Mouse (Mus musculus): ENCODE results near the gene Fam213a. TPM values are rescaled to one million over a fixed set of nuclear protein-coding genes. Genes with fewer than 3 reads are reported as not detected.

Fam213a gene
- polyA plus RNA-seq, 1 experiment from 2014 or later, result 33.2 TPM

Other genes starting within 250 kb of the Fam213a start
- 1.5 and 1.8 TPM in 2 replicates for gene Sh2d4b, start 120.5 kb downstream of the Fam213a start, polyA plus RNA-seq (2014; fragmentation: Nextera tagmentation; extraction: Ambion mirVana)
- 101 and 105 TPM in 2 replicates for gene Tspan14, start 47.0 kb downstream of the Fam213a start, polyA plus RNA-seq (2014; fragmentation: Nextera tagmentation; extraction: Ambion mirVana)
- 0.58 and 0.74 TPM in 2 replicates for gene Dydc2, start 55.4 kb upstream of the Fam213a start, polyA plus RNA-seq (2014; fragmentation: Nextera tagmentation; extraction: Ambion mirVana)
- gene Dydc1, start 59.1 kb upstream of the Fam213a start, polyA plus RNA-seq (2014; fragmentation: Nextera tagmentation; extraction: Ambion mirVana), result 0.18 TPM in 1 of 2 replicates, not detected in the other
- gene Mat1a, start 91.2 kb upstream of the Fam213a start, polyA plus RNA-seq (2014; fragmentation: Nextera tagmentation; extraction: Ambion mirVana), result not detected in 2 replicates
- not detected in 2 replicates for gene Sftpa1, start 118.0 kb upstream of the Fam213a start, polyA plus RNA-seq (2014; fragmentation: Nextera tagmentation; extraction: Ambion mirVana)
- gene Mbl1, start 137.7 kb upstream of the Fam213a start, polyA plus RNA-seq (2014; fragmentation: Nextera tagmentation; extraction: Ambion mirVana), result not detected in 2 replicates
- not detected in 2 replicates for gene Sftpd, start 171.4 kb upstream of the Fam213a start, polyA plus RNA-seq (2014; fragmentation: Nextera tagmentation; extraction: Ambion mirVana)